ENCODE assay signal across 21 mouse cellular contexts in the genomic region with DNA sequence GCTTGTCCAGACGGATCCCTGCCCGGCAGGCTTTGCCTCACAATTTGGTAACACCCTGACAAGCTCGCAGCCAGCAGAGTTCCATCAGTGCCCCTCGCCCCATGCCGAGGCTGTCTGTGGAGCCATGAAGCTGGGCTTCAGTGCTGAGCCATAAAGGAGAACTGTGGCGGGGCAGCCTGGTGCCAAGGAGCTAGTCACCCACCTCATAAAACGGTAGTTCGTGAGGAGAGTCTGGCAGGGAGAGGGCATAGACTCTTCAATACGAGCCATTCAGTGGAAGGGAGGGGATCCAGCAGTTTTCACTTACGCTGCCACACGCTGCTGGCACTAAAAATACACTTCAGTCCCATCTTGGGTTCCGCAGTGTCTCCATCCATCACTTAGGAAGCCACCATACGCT. TPM values are rescaled to one million over a fixed set of nuclear protein-coding genes. Genes with fewer than 3 reads are reported as not detected.
"Had no signal": no experiment of that assay in that cellular context is flagged by ENCODE, and none has a peak within 500 bp of the region (broad histone marks: within the 10 kb centered on the region; RNA-seq: fewer than 3 reads in every experiment).

No protein-coding gene starts in this region.

- H3K36me3 ChIP-seq: midbrain, embryonic 12.5 days; midbrain, embryonic 15.5 days; neural tube, embryonic 12.5 days; neural tube, embryonic 15.5 days had no signal

- ATAC-seq: liver, postnatal 0 days; lung, postnatal 0 days; midbrain, embryonic 15.5 days had no signal

- H3K9me3 ChIP-seq: midbrain, embryonic 12.5 days; midbrain, embryonic 15.5 days; neural tube, embryonic 12.5 days; neural tube, embryonic 15.5 days had no signal

- H3K4me3 ChIP-seq: left cerebral cortex, adult 2 months; midbrain, embryonic 12.5 days; midbrain, embryonic 15.5 days; neural tube, embryonic 12.5 days; neural tube, embryonic 15.5 days had no signal

- H3K9ac ChIP-seq: liver, embryonic 14.5 days; liver, postnatal 0 days; lung, embryonic 14.5 days; midbrain, embryonic 12.5 days; midbrain, embryonic 15.5 days; neural tube, embryonic 12.5 days; neural tube, embryonic 15.5 days had no signal

- H3K4me2 ChIP-seq: liver, embryonic 11.5 days; lung, embryonic 14.5 days; midbrain, embryonic 12.5 days; midbrain, embryonic 15.5 days; neural tube, embryonic 12.5 days; neural tube, embryonic 15.5 days had no signal

- H3K27me3 ChIP-seq: midbrain, embryonic 12.5 days; midbrain, embryonic 15.5 days; neural tube, embryonic 12.5 days; neural tube, embryonic 15.5 days had no signal

- DNase-seq: kidney, postnatal 10 days; kidney, postnatal 36 days; layer of hippocampus, postnatal 36 days; liver, postnatal 0 days; lung, embryonic 14.5 days; right cerebral cortex, adult 18-20 months; right cerebral cortex, postnatal 14 days; right cerebral cortex, postnatal 4 days; thymus, adult 2 months; thymus, postnatal 14 days; thymus, postnatal 4 days had no signal

- H3K4me1 ChIP-seq: midbrain, embryonic 12.5 days; midbrain, embryonic 15.5 days; neural tube, embryonic 12.5 days; neural tube, embryonic 15.5 days had no signal

- H3K27ac ChIP-seq: left cerebral cortex, adult 2 months; liver, embryonic 14.5 days; macrophage; midbrain, embryonic 12.5 days; midbrain, embryonic 15.5 days; neural tube, embryonic 12.5 days; neural tube, embryonic 15.5 days; stomach, postnatal 0 days had no signal

RNA-seq across cellular contexts. Expression of a gene that starts 30.3 kb away (rescaled TPM):
- polyA plus RNA-seq: macrophage had no signal

RNA-seq across cellular contexts. Expression of a gene that starts 40.2 kb away (rescaled TPM):
- polyA plus RNA-seq: liver, embryonic 14.5 days; liver, postnatal 0 days had no signal
